Mouse (Mus musculus) kidney, postnatal 0 days (tissue): Measurements from ENCODE around the gene Gm20388. TPM values are rescaled to one million over a fixed set of nuclear protein-coding genes. Genes with fewer than 3 reads are reported as not detected.

Experiments used
- ATAC-seq: fragments of 200-750 bp; cut with Nextera tagmentation; replicated peaks from 2 replicates; pipeline ENCODE4 v1.8.0; 2017; ENCODE audit warnings: low read depth, moderate number of reproducible peaks, moderate TSS enrichment, moderate library complexity; ENCODE audit not compliant: low FRiP score
- DNase-seq: peaks from one replicate; pipeline ENCODE4 v3.0.0-alpha.2; 2016; ENCODE audit warnings: low spot score
- H3K27ac ChIP-seq: fragments of 300-500 bp; sonication (generic); 2 replicates; pipeline ENCODE4 v1.5.1; 2014; ENCODE audit warnings: mild to moderate bottlenecking
- H3K27me3 ChIP-seq: fragments of 300-500 bp; sonication (generic); 2 replicates; pipeline ENCODE4 v1.6.1; 2014; ENCODE audit warnings: low read length, mixed read lengths; ENCODE audit not compliant: insufficient read depth
- H3K36me3 ChIP-seq: fragments of 300-500 bp; sonication (generic); 2 replicates; pipeline ENCODE4 v1.6.1; 2014; ENCODE audit warnings: low read length, mixed read lengths; ENCODE audit not compliant: insufficient read depth
- H3K4me1 ChIP-seq: fragments of 300-500 bp; sonication (generic); replicated peaks from 2 replicates; pipeline ENCODE4 v1.6.1; 2014; ENCODE audit warnings: antibody characterized with exemption, low read length, mixed read lengths; ENCODE audit not compliant: insufficient read depth
- H3K4me2 ChIP-seq: fragments of 300-500 bp; sonication (generic); 2 replicates; pipeline ENCODE4 v1.6.1; 2014; ENCODE audit warnings: mild to moderate bottlenecking, low read length, moderate library complexity, mixed read lengths
- H3K4me3 ChIP-seq: fragments of 300-500 bp; sonication (generic); replicated peaks from 2 replicates; pipeline ENCODE4 v1.5.1; 2014; ENCODE audit warnings: low read depth, low read length
- H3K9ac ChIP-seq: fragments of 300-500 bp; sonication (generic); 2 replicates; pipeline ENCODE4 v1.6.1; 2014; ENCODE audit warnings: low read depth, low read length
- H3K9me3 ChIP-seq: fragments of 300-500 bp; sonication (generic); replicated peaks from 2 replicates; pipeline ENCODE4 v1.6.1; 2016; ENCODE audit warnings: low read length, inconsistent platforms, mixed read lengths
- CTCF ChIP-seq: IDR thresholded peaks from 2 replicates; pipeline ENCODE4 v1.5.1; 2016; ENCODE audit warnings: antibody characterized with exemption, low read depth, mild to moderate bottlenecking, moderate library complexity
- WGBS: fragments of 180-500 bp; shearing (Covaris S2); extraction: QIAGEN DNeasy Blood & Tissue Kit; methylation state at CpG from one replicate; pipeline ENCODE4 v1.1.7; 2014; 5-methylcytosine and 5-hydroxymethylcytosine counted together
- polyA plus RNA-seq: library from polyadenylated mRNA; unstranded; fragments of >200 nt; fragmentation: Nextera tagmentation; extraction: Ambion mirVana; gene quantifications from 2 replicates; pipeline ENCODE4 v1.2.1, GENCODE M21; 2015

Gm20388 gene
- polyA plus RNA-seq, 1 experiment from 2014 or later = not detected

DNA sequence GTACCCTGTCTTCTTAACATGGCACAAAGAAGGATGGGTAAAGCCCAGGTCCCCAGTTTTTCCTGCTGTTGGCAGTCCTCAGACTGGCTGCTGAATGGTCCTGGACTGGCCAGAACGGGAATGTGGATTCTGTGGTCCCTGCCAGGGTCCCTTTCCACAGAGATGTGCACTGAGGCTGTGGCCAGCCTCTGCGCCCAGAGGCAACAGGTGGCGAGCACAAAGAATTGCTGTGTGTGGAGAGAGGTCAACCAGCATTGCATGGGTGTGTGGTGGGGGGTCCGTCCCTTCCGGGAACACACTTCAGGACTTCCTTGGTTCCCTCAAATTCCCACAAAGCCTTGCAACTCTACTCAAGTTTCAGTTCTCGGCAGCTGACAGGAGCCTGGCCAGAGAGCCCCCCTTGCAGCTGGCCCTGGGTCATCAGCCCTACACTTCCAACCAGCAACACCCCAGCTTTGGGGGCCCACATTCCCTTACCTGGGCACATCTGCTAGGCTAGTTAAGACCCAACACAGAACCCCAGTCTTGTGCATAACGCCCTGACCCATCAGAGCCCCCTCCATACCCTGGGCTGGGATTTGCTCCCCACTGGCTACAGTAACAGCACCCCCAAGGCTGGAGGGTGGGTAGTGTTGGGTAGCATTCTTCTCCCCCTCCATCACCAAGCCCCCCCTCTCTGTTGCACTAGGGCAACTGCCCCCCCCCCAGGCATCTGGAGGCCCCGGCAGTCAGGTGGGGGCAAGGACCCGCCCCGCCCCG, 2938.7 kb downstream of the Gm20388 start:
- no peak for TF ChIP-seq CTCF
- no peak overlapping the region for H3K4me3 ChIP-seq
- H3K4me2 ChIP-seq = no peak overlapping the region
- H3K27ac ChIP-seq = no peak overlapping the region
- H3K9me3 ChIP-seq = no peaks in the 10 kb centered on the region
- no peaks in the 10 kb centered on the region for H3K36me3 ChIP-seq
- WGBS = 60% methylated on average over 11 of the region's 11 CpGs
- no peak overlapping the region for H3K9ac ChIP-seq
- no peak for DNase-seq
- H3K4me1 ChIP-seq = no peaks in the 10 kb centered on the region
- no peak for ATAC-seq
- H3K27me3 ChIP-seq = no peaks in the 10 kb centered on the region

DNA sequence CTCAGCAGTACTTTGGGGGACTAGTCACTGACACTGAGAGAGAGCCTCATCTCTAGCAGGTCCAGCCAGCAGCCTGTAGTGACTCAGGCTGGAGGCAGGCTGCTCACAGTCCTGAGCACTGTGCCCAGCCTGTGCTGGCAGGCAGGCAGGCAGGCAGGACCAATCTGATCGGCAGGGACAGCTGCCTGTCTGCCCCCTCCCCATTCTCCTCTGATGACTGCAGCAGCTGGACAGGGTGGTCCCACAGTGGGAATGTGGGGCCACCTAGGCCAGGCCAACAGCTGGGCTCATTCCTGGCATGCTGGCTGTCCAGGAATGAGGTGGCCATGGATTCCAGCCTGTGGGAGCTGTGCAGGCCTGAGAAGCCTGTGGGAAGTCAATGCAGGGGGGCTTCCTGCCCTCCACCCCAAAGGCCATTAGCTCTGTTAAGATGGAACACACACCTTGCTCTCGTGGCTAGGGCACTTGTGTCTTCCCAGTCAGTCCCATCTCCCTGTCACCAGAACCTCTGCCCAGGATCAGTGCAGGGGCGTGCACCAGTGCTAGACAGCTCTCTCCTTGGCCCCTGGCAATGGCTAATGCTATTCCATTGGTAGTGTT, 2940.1 kb downstream of the Gm20388 start:
- Histone ChIP-seq H3K9me3 (no peaks in the 10 kb centered on the region), H3K9ac (no peak overlapping the region), H3K4me2 (no peak overlapping the region), H3K27ac (no peak overlapping the region), H3K27me3 (no peaks in the 10 kb centered on the region), H3K4me1 (no peaks in the 10 kb centered on the region), H3K4me3 (no peak overlapping the region), H3K36me3 (no peaks in the 10 kb centered on the region)
- 44% methylated on average over 3 of the region's 3 CpGs for WGBS
- ATAC-seq = no peak
- TF ChIP-seq CTCF = no peak
- no peak for DNase-seq

DNA sequence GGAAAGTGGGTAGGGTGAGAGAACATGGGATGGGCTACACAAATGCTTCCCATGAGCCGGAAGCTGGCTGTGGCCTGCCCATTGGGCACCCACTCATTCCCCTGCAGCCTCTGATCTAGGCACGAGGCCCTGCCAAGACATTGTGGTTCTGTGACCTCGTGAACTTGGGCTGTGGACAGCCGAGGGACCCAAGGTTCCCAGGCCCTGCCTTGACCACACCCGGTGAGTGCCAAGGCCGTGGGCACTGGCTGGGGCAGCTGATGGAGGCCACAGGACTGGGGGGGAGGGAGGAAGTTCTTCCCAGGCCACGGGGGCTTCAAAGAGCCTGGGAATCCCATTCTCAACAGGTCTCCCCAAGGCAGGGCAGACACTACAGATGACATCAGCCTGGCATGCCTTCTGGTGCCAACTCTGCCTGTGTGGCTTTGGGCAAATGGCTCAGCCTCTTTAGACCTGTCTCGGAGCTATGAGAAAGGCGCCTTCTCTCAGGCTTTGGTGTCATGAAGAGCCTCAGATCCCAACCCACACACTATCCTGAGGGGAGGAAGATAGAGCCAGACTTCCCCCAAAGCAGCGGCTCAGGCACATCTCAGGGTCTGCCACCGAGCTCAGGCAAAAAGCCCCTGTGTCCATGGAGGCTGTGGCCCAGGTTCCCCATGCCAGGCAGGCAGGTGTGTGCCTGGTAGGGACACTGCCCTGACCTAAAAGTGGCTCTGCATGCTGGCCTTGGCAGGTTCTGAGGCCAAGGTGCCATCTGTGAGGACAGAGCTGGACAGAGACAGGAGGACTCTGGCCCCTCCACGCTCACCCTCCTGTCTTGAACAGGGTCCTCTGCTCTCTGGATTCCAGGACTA, 2941.3 kb downstream of the Gm20388 start:
- H3K4me1 ChIP-seq = no peaks in the 10 kb centered on the region
- TF ChIP-seq CTCF = no peak
- WGBS = 82% methylated on average over 12 of the region's 12 CpGs
- H3K9me3 ChIP-seq = no peaks in the 10 kb centered on the region
- ATAC-seq = no peak
- no peak for DNase-seq
- H3K4me3 ChIP-seq = no peak overlapping the region
- H3K27ac ChIP-seq = no peak overlapping the region
- no peaks in the 10 kb centered on the region for H3K36me3 ChIP-seq
- no peaks in the 10 kb centered on the region for H3K27me3 ChIP-seq
- H3K4me2 ChIP-seq = no peak overlapping the region
- no peak overlapping the region for H3K9ac ChIP-seq

DNA sequence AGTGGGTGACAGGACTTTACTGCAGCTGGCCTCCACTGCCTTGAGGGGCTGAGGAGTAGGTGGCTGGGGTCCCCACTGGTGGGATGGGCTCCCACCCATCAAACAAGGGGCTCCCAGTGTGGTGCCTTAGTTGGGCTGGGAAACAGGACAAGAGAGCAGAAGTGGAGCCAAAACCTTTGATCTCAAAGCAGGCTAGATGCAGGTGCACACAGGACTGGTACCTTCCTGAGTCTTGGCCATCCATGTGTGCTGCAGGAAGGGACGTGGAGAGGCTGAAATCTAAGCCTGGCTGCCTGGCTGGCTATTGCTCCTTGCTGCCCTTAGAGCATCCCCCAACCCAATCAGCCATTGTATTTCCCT, 2941.9 kb downstream of the Gm20388 start:
- Histone ChIP-seq H3K27me3 (no peaks in the 10 kb centered on the region), H3K4me1 (no peaks in the 10 kb centered on the region), H3K36me3 (no peaks in the 10 kb centered on the region), H3K4me3 (no peak overlapping the region), H3K9me3 (no peaks in the 10 kb centered on the region), H3K9ac (no peak overlapping the region), H3K27ac (no peak overlapping the region), H3K4me2 (no peak overlapping the region)
- DNase-seq (no peak), ATAC-seq (no peak)
- TF ChIP-seq CTCF = no peak
- 45% methylated on average over 1 of the region's 1 CpGs for WGBS

DNA sequence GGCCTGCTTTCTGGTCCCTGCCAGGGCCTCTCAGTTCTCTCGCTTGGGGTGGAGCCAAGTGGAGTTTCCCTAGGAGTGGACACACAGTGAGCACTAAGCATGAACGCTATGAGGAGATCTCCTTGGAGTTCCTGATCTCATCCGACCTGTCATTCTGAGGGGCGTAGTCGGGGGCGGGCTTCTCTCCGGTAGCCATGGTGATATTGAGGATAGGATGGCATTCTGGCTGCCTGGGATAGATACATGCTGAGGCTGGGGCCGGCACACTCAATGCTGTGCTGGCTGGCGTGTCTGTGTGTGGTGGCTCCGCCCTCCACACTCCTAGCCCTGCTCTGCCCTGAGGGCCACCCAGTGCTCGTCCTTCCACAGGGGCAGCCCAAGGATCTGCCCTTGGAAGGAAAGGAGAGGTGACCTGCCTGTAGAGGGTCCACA, 2942.7 kb downstream of the Gm20388 start:
- Histone ChIP-seq H3K27me3 (no peaks in the 10 kb centered on the region), H3K9me3 (no peaks in the 10 kb centered on the region), H3K36me3 (no peaks in the 10 kb centered on the region), H3K4me2 (no peak overlapping the region), H3K9ac (no peak overlapping the region), H3K4me1 (no peaks in the 10 kb centered on the region), H3K4me3 (no peak overlapping the region), H3K27ac (no peak overlapping the region)
- WGBS = 24% methylated on average over 11 of the region's 11 CpGs
- TF ChIP-seq CTCF = no peak
- ATAC-seq (no peak), DNase-seq (no peak)

DNA sequence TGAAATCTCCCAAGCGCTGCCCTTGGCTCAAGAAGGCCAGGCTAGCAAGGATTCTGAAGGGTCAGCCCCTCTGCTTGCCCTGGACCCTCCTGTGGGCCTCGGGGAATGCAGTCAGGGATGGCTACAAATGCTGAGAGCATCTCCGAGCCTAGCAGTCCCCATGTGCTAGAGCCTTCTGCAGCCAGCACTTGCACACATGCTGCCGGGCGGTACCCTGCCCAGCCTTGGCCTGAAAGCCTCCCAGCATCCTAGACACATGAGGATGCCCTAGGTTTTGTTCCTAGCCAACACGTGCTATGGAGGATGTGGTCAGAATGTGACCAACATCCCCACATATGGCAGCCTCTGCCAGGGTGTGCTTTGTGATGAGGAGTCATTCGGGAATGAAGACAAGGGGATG, 2943.7 kb downstream of the Gm20388 start:
- no peaks in the 10 kb centered on the region for H3K9me3 ChIP-seq
- no peaks in the 10 kb centered on the region for H3K4me1 ChIP-seq
- no peak overlapping the region for H3K4me2 ChIP-seq
- no peak overlapping the region for H3K27ac ChIP-seq
- ATAC-seq = no peak
- no peak overlapping the region for H3K9ac ChIP-seq
- WGBS = 74% methylated on average over 7 of the region's 7 CpGs
- TF ChIP-seq CTCF = no peak
- H3K27me3 ChIP-seq = no peaks in the 10 kb centered on the region
- no peak for DNase-seq
- H3K36me3 ChIP-seq = no peaks in the 10 kb centered on the region
- no peak overlapping the region for H3K4me3 ChIP-seq
